Mouse (Mus musculus) thymus, adult 2 months (tissue): Measurements from ENCODE around the gene Msmp.

Source experiments
- CTCF ChIP-seq: fragments of 200-500 bp; IDR thresholded peaks from 2 replicates; pipeline ENCODE4 v1.5.1; 2012; ENCODE audit warnings: mild to moderate bottlenecking, control low read depth, low read length, moderate library complexity, borderline replicate concordance; ENCODE audit not compliant: control insufficient read depth, poor library complexity, insufficient read depth; ENCODE audit errors: extremely low read depth
- POLR2A ChIP-seq: fragments of 200-500 bp; IDR thresholded peaks from 2 replicates; pipeline ENCODE4 v1.6.1; 2012; ENCODE audit warnings: mild to moderate bottlenecking, low read length, control low read depth, moderate library complexity; ENCODE audit not compliant: control insufficient read depth, poor library complexity, insufficient read depth; ENCODE audit errors: extremely low read depth

- no peak for TF ChIP-seq CTCF
- no peak for TF ChIP-seq POLR2A
These were observed 25.5 kb downstream of the Msmp start for GRCm38 (mm10) chr4:43558631-43559356.
